Mouse (Mus musculus): ENCODE data around the gene Mccc2. TPM values are rescaled to one million over a fixed set of nuclear protein-coding genes. Genes with fewer than 3 reads are reported as not detected.

Mccc2 gene
- total and polyA plus RNA-seq, 3 experiments: 32.6 to 95.3 (median 77.9) TPM

DNA sequence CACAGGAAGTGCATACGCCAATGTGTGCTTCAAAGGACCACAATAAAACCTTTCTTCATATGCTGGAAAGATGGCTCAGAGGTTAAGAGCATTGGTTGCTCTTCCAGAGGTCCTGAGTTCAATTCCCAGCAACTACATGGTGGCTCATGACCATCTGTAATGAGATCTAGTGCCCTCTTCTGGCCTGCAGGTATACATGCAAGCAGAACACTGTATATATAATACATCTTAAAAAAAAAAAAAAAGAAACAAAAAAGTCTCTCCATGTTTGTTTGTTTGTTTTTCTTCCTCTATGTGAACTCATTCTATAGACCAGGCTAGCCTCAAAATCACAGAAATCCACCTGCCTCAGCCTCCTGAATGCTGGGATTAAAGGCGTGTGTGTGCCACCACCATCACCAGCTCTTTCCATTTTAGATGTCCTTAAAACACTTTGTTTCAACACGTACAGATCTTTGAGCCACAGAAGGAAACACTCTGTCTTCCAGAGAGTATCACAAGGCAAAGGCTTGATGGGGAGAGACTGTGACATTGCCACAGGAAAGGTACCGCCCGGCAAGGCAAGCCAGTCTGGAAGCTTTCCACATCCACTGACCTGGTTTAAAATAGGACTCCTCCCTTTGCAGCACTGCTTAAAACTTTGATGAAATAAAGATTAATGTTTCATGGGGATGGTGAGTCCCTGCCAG is 60.4 kb downstream of the Mccc2 start:
- H3K36me3 ChIP-seq (ENCODE audit: control insufficient read depth, insufficient read depth, low read length): no peaks in the 10 kb centered on the region; the same call in 1 of the 2 replicates
- peak in 1 of 2 experiments; percentile 11 for DNase-seq
- H3K4me1 ChIP-seq (ENCODE audit: control insufficient read depth, insufficient read depth, low read length): no peaks in the 10 kb centered on the region
- no peak overlapping the region for H3K4me3 ChIP-seq
- H3K9ac ChIP-seq (ENCODE audit: low read depth, low read length): no peak overlapping the region
- H3K27me3 ChIP-seq (ENCODE audit: control insufficient read depth, insufficient read depth, low read length): no peaks in the 10 kb centered on the region
- no peak for TF ChIP-seq EP300 (IDR thresholded peaks at IDR 0.05; ENCODE audit: insufficient read depth, low read depth, low read length)
- TF ChIP-seq CTCF (IDR thresholded peaks at IDR 0.05): peak; percentile 58
- 72% methylated on average over 5 of the region's 5 CpGs for whole genome bisulfite sequencing
- intact Hi-C loops (cut with DNase I): loop anchor here (2.0 to 5.0 kb wide), 2 partner anchors 96 to 598 kb away; no protein-coding TSS in a partner anchor
- no peaks in the 10 kb centered on the region for H3K79me2 ChIP-seq (replicated peaks; ENCODE audit: control insufficient read depth, insufficient read depth, low read length)
- no peak overlapping the region for H3K27ac ChIP-seq

DNA sequence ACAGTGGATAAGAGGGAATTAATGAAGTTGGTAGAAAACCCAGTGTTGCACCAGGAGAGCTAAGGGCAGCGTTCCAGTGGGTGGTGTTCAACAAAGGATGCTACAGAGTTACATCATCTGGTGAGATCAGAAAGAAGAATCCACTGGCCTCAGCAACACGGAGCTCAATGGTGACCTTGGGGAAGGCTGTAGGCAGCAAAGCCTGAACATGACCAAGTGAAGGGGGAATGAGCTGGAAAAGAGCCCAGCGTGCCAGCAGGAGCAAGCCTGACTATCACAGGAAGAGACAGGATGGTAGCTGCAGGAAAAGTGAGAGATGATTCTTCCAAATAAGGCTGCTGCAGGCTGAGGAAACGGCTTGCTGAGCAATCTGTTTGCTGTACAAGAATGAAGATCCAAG is 68.0 kb downstream of the Mccc2 start:
- no peaks in the 10 kb centered on the region for H3K27me3 ChIP-seq (ENCODE audit: control insufficient read depth, insufficient read depth, low read length)
- no peaks in the 10 kb centered on the region for H3K36me3 ChIP-seq (ENCODE audit: control insufficient read depth, insufficient read depth, low read length)
- no peak for TF ChIP-seq EP300 (IDR thresholded peaks at IDR 0.05; ENCODE audit: insufficient read depth, low read depth, low read length)
- no peak for TF ChIP-seq POLR2A (IDR thresholded peaks at IDR 0.05; ENCODE audit: insufficient read depth, low read depth, low read length)
- TF ChIP-seq CTCF (IDR thresholded peaks at IDR 0.05): no peak
- WGBS: 58% methylated on average over 4 of the region's 4 CpGs
- H3K27ac ChIP-seq: no peak overlapping the region
- no peaks in the 10 kb centered on the region for H3K79me2 ChIP-seq (replicated peaks; ENCODE audit: control insufficient read depth, insufficient read depth, low read length)
- no peak for DNase-seq
- H3K4me1 ChIP-seq (ENCODE audit: control insufficient read depth, insufficient read depth, low read length): no peaks in the 10 kb centered on the region
- no peak overlapping the region for H3K4me3 ChIP-seq
- intact Hi-C loops (cut with DNase I): no loop called here
- no peak overlapping the region for H3K9ac ChIP-seq (ENCODE audit: low read depth, low read length)

- Histone ChIP-seq H3K4me1 (ENCODE audit: control insufficient read depth, insufficient read depth, low read length) (no peaks in the 10 kb centered on the region), H3K27ac (no peak overlapping the region), H3K9ac (ENCODE audit: low read depth, low read length) (no peak overlapping the region), H3K79me2 (replicated peaks; ENCODE audit: control insufficient read depth, insufficient read depth, low read length) (no peaks in the 10 kb centered on the region), H3K27me3 (ENCODE audit: control insufficient read depth, insufficient read depth, low read length) (no peaks in the 10 kb centered on the region), H3K36me3 (ENCODE audit: control insufficient read depth, insufficient read depth, low read length) (no peaks in the 10 kb centered on the region), H3K4me3 (no peak overlapping the region)
- TF ChIP-seq CTCF (IDR thresholded peaks at IDR 0.05) (peak; percentile 18; the same call in 1 of the 2 replicates), POLR2A (IDR thresholded peaks at IDR 0.05; ENCODE audit: insufficient read depth, low read depth, low read length) (no peak)
- 96% methylated on average over 2 of the region's 2 CpGs for WGBS
- no peak for DNase-seq
- intact Hi-C loops (cut with DNase I): no loop called here
Observed at GRCm38 (mm10) chr13:99943525-99943924, 71.9 kb downstream of the Mccc2 start.

GRCm38 (mm10) chr13:99940601-99941000 is 74.8 kb downstream of the Mccc2 start:
- intact Hi-C loops (cut with DNase I): no loop called here
- TF ChIP-seq EP300 (IDR thresholded peaks at IDR 0.05; ENCODE audit: insufficient read depth, low read depth, low read length): no peak
- TF ChIP-seq CTCF (IDR thresholded peaks at IDR 0.05): no peak
- TF ChIP-seq POLR2A (IDR thresholded peaks at IDR 0.05; ENCODE audit: insufficient read depth, low read depth, low read length): no peak
- H3K79me2 ChIP-seq (replicated peaks; ENCODE audit: control insufficient read depth, insufficient read depth, low read length): no peaks in the 10 kb centered on the region
- H3K36me3 ChIP-seq (ENCODE audit: control insufficient read depth, insufficient read depth, low read length): no peaks in the 10 kb centered on the region
- no peak for DNase-seq
- WGBS: 39% methylated on average over 2 of the region's 2 CpGs
- H3K9ac ChIP-seq (ENCODE audit: low read depth, low read length): no peak overlapping the region
- no peaks in the 10 kb centered on the region for H3K27me3 ChIP-seq (ENCODE audit: control insufficient read depth, insufficient read depth, low read length)
- no peaks in the 10 kb centered on the region for H3K4me1 ChIP-seq (ENCODE audit: control insufficient read depth, insufficient read depth, low read length)
- no peak overlapping the region for H3K4me3 ChIP-seq
- H3K27ac ChIP-seq: no peak overlapping the region

DNA sequence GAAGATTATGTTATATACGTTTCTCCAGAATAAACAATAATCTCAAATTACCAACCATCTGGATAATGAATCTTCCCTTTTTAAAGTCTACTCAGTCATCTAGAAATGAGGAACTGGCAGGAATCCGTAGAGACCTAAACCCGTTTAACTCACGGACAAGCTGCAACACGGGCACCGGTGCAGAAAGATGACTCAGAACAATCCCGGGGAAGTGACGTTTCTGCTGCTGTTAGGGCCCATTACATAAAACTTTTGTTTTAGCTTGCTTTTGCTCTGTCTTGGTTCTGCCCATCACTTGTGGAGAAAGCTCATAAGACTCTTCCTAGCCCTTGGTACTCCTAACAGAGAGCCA is 76.1 kb downstream of the Mccc2 start:
- TF ChIP-seq EP300 (IDR thresholded peaks at IDR 0.05; ENCODE audit: insufficient read depth, low read depth, low read length): no peak
- no peak for TF ChIP-seq POLR2A (IDR thresholded peaks at IDR 0.05; ENCODE audit: insufficient read depth, low read depth, low read length)
- no peak for TF ChIP-seq CTCF (IDR thresholded peaks at IDR 0.05)
- Histone ChIP-seq H3K79me2 (replicated peaks; ENCODE audit: control insufficient read depth, insufficient read depth, low read length) (no peaks in the 10 kb centered on the region), H3K9ac (ENCODE audit: low read depth, low read length) (no peak overlapping the region), H3K27me3 (ENCODE audit: control insufficient read depth, insufficient read depth, low read length) (no peaks in the 10 kb centered on the region), H3K27ac (no peak overlapping the region), H3K4me3 (no peak overlapping the region), H3K4me1 (ENCODE audit: control insufficient read depth, insufficient read depth, low read length) (no peaks in the 10 kb centered on the region), H3K36me3 (ENCODE audit: control insufficient read depth, insufficient read depth, low read length) (no peaks in the 10 kb centered on the region)
- no peak for DNase-seq
- intact Hi-C loops (cut with DNase I): no loop called here
- WGBS: 72% methylated on average over 8 of the region's 8 CpGs

- Histone ChIP-seq H3K79me2 (replicated peaks; ENCODE audit: control insufficient read depth, insufficient read depth, low read length) (no peaks in the 10 kb centered on the region), H3K9ac (ENCODE audit: low read depth, low read length) (no peak overlapping the region), H3K4me3 (no peak overlapping the region), H3K36me3 (ENCODE audit: control insufficient read depth, insufficient read depth, low read length) (no peaks in the 10 kb centered on the region), H3K27ac (no peak overlapping the region), H3K4me1 (ENCODE audit: control insufficient read depth, insufficient read depth, low read length) (no peaks in the 10 kb centered on the region), H3K27me3 (ENCODE audit: control insufficient read depth, insufficient read depth, low read length) (no peaks in the 10 kb centered on the region)
- TF ChIP-seq EP300 (IDR thresholded peaks at IDR 0.05; ENCODE audit: insufficient read depth, low read depth, low read length): no peak
- no peak for TF ChIP-seq CTCF (IDR thresholded peaks at IDR 0.05)
- TF ChIP-seq POLR2A (IDR thresholded peaks at IDR 0.05; ENCODE audit: insufficient read depth, low read depth, low read length): no peak
- 69% methylated on average over 10 of the region's 10 CpGs for whole genome bisulfite sequencing
- intact Hi-C loops (cut with DNase I): no loop called here
- DNase-seq: no peak
Observed at GRCm38 (mm10) chr13:99938606-99939319, 76.7 kb downstream of the Mccc2 start.
